Mouse (Mus musculus) liver, adult 2 months (tissue): ENCODE data around the gene 4930502E18Rik. TPM values are rescaled to one million over a fixed set of nuclear protein-coding genes. Genes with fewer than 3 reads are reported as not detected.

Experiments
- DNase-seq: peaks from one replicate; pipeline ENCODE4 v3.0.0-alpha.2; 2011; ENCODE audit warnings: low read depth, low spot score; ENCODE audit errors: extremely low read depth
- H3K27ac ChIP-seq: fragments of 200-500 bp; replicated peaks from 2 replicates; pipeline ENCODE4 v1.5.1; 2012; ENCODE audit warnings: low read depth, mild to moderate bottlenecking, control low read depth, inconsistent platforms, low read length; ENCODE audit not compliant: insufficient read depth
- H3K27me3 ChIP-seq: fragments of 200-500 bp; 2 replicates; pipeline ENCODE4 v1.6.1; 2012; ENCODE audit warnings: mild to moderate bottlenecking, moderate library complexity, low read length, inconsistent platforms; ENCODE audit not compliant: control insufficient read depth, insufficient read depth
- H3K36me3 ChIP-seq: fragments of 200-500 bp; 2 replicates; pipeline ENCODE4 v1.6.1; 2012; ENCODE audit warnings: low read length, inconsistent platforms; ENCODE audit not compliant: control insufficient read depth, insufficient read depth
- H3K4me1 ChIP-seq: fragments of 200-500 bp; 2 replicates; pipeline ENCODE4 v1.6.1; 2011; ENCODE audit warnings: low read length; ENCODE audit not compliant: control insufficient read depth, insufficient read depth
- H3K4me3 ChIP-seq: fragments of 200-500 bp; 2 replicates; pipeline ENCODE4 v1.5.1; 2011; ENCODE audit warnings: low read depth, mild to moderate bottlenecking, control low read depth, low read length, moderate library complexity; ENCODE audit not compliant: insufficient read depth
- H3K79me2 ChIP-seq: fragments of 200-500 bp; 2 replicates; pipeline ENCODE4 v1.6.1; 2012; ENCODE audit warnings: inconsistent platforms, mild to moderate bottlenecking, low read length, moderate library complexity; ENCODE audit not compliant: control insufficient read depth, insufficient read depth
- H3K9ac ChIP-seq: fragments of 200-500 bp; 2 replicates; pipeline ENCODE4 v1.6.1; 2012; ENCODE audit warnings: low read depth, mild to moderate bottlenecking, control low read depth, inconsistent platforms, low read length
- CTCF ChIP-seq: fragments of 200-500 bp; IDR thresholded peaks from 2 replicates; pipeline ENCODE4 v1.5.1; 2011; ENCODE audit warnings: low read depth, low read length, control low read depth
- POLR2A ChIP-seq: fragments of 200-500 bp; IDR thresholded peaks from 2 replicates; pipeline ENCODE4 v1.6.1; 2011; ENCODE audit warnings: low read length, control low read depth; ENCODE audit not compliant: insufficient read depth; ENCODE audit errors: extremely low read depth
- WGBS: fragments of 180-500 bp; shearing (Covaris S2); methylation state at CpG from one replicate; pipeline ENCODE4 v1.1.7; 2018; 5-methylcytosine and 5-hydroxymethylcytosine counted together
- polyA plus RNA-seq: library from polyadenylated mRNA; depleted of rRNA; stranded (reverse); fragments of >200 nt; gene quantifications from 2 replicates; pipeline ENCODE4 v1.2.3, GENCODE M21; 2012; rRNA removed
- total RNA-seq: library from RNA; depleted of rRNA; stranded (reverse); fragments of >200 nt; gene quantifications from 2 replicates; pipeline ENCODE4 v1.2.3, GENCODE M21; 2014; rRNA removed

The 4930502E18Rik gene
- total and polyA plus RNA-seq, 2 experiments, result not detected

GRCm38 (mm10) chrX:53728967-53729366, 4.3 kb downstream of the 4930502E18Rik start:
- Histone ChIP-seq H3K9ac (no peak overlapping the region), H3K4me3 (no peak overlapping the region), H3K4me1 (no peaks in the 10 kb centered on the region), H3K36me3 (no peaks in the 10 kb centered on the region), H3K27me3 (no peaks in the 10 kb centered on the region), H3K79me2 (no peaks in the 10 kb centered on the region), H3K27ac (no peak overlapping the region)
- WGBS, result 91% methylated on average over 2 of the region's 2 CpGs
- TF ChIP-seq CTCF (no peak), POLR2A (no peak)
- DNase-seq, result no peak

- Histone ChIP-seq H3K79me2 (no peaks in the 10 kb centered on the region), H3K4me1 (no peaks in the 10 kb centered on the region), H3K27ac (no peak overlapping the region), H3K9ac (no peak overlapping the region), H3K4me3 (no peak overlapping the region), H3K36me3 (no peaks in the 10 kb centered on the region), H3K27me3 (no peaks in the 10 kb centered on the region)
- peak; percentile 13 for DNase-seq
- TF ChIP-seq CTCF (no peak), POLR2A (no peak)
- WGBS, result 94% methylated on average over 1 of the region's 1 CpGs
Measured at GRCm38 (mm10) chrX:53752851-53753250, 28.2 kb downstream of the 4930502E18Rik start.

GRCm38 (mm10) chrX:53757736-53758135, 33.1 kb downstream of the 4930502E18Rik start, which contains the start of gene 1700013H16Rik:
1700013H16Rik (minus strand) TSS chrX:53757831.
- H3K27ac ChIP-seq, result no peak within 1 kb of the TSS
- DNase-seq, result no peak
- WGBS, result 94% methylated on average over 16 of the region's 16 CpGs

GRCm38 (mm10) chrX:53776276-53776675, 51.6 kb downstream of the 4930502E18Rik start, which contains the start of gene Zfp36l3:
Zfp36l3 (minus strand) TSS chrX:53776394.
- H3K79me2 ChIP-seq, result no peaks in the 10 kb centered on the region
- 91% methylated on average over 12 of the region's 12 CpGs for WGBS
- no peak within 1 kb of the TSS for H3K4me3 ChIP-seq
- H3K27ac ChIP-seq, result no peak within 1 kb of the TSS
- H3K36me3 ChIP-seq, result no peaks in the 10 kb centered on the region
- DNase-seq, result no peak
- no peak within 1 kb of the TSS for H3K9ac ChIP-seq
- TF ChIP-seq POLR2A (no peak), CTCF (no peak)
- no peaks in the 10 kb centered on the region for H3K4me1 ChIP-seq
- H3K27me3 ChIP-seq, result no peaks in the 10 kb centered on the region

More at GRCm38 (mm10) chrX:53757736-53758135, 33.1 kb downstream of the 4930502E18Rik start, which contains the start of gene 1700013H16Rik:
- Histone ChIP-seq H3K4me1 (no peaks in the 10 kb centered on the region), H3K36me3 (no peaks in the 10 kb centered on the region), H3K27me3 (no peaks in the 10 kb centered on the region), H3K4me3 (no peak within 1 kb of the TSS), H3K79me2 (no peaks in the 10 kb centered on the region), H3K9ac (no peak within 1 kb of the TSS)
- TF ChIP-seq POLR2A, result no peak
- TF ChIP-seq CTCF, result no peak

Other genes with a start within 250 kb of the 4930502E18Rik start
- gene Rtl8c, start 116.8 kb upstream of the 4930502E18Rik start, total RNA-seq, result not detected in 2 replicates
- 1.5 and 2.2 TPM in 2 replicates for gene Rtl8c, start 116.8 kb upstream of the 4930502E18Rik start, polyA plus RNA-seq
- not detected in 2 replicates for gene Gm14597, start 115.8 kb upstream of the 4930502E18Rik start, total RNA-seq
- not detected in 2 replicates for gene Gm14597, start 115.8 kb upstream of the 4930502E18Rik start, polyA plus RNA-seq
- 3.1 and 3.2 TPM in 2 replicates for gene Rtl8a, start 81.1 kb upstream of the 4930502E18Rik start, total RNA-seq
- gene Rtl8a, start 81.1 kb upstream of the 4930502E18Rik start, polyA plus RNA-seq, result 36.8 and 39.2 TPM in 2 replicates
- 3.8 and 6.7 TPM in 2 replicates for gene Rtl8b, start 54.4 kb upstream of the 4930502E18Rik start, total RNA-seq
- gene Rtl8b, start 54.4 kb upstream of the 4930502E18Rik start, polyA plus RNA-seq, result 23.2 and 27.2 TPM in 2 replicates
- not detected in 2 replicates for gene 1700013H16Rik, start 33.0 kb downstream of the 4930502E18Rik start, total RNA-seq
- not detected in 2 replicates for gene 1700013H16Rik, start 33.0 kb downstream of the 4930502E18Rik start, polyA plus RNA-seq
- not detected in 2 replicates for gene Zfp36l3, start 51.6 kb downstream of the 4930502E18Rik start, total RNA-seq
- gene Zfp36l3, start 51.6 kb downstream of the 4930502E18Rik start, polyA plus RNA-seq, result not detected in 2 replicates
- gene Xlr, start 72.9 kb downstream of the 4930502E18Rik start, total RNA-seq, result 0.83 and 1.0 TPM in 2 replicates
- not detected in 2 replicates for gene Xlr, start 72.9 kb downstream of the 4930502E18Rik start, polyA plus RNA-seq